Mouse (Mus musculus) erythroblast, embryonic 14.5 days (primary cell): ENCODE measurements around the gene Polr2e. TPM values are rescaled to one million over a fixed set of nuclear protein-coding genes. Genes with fewer than 3 reads are reported as not detected.
A peak's percentile ranks its signal among the peaks of the same experiment; 100 is the strongest.

Experiments used
- H3K27me3 ChIP-seq: 2 replicates; pipeline ENCODE4 v1.6.1; 2012; ENCODE audit warnings: inconsistent platforms; ENCODE audit not compliant: control insufficient read depth
- H3K36me3 ChIP-seq: 2 replicates; pipeline ENCODE4 v1.6.1; 2012; ENCODE audit warnings: mild to moderate bottlenecking, inconsistent platforms; ENCODE audit not compliant: control insufficient read depth
- H3K4me1 ChIP-seq: 2 replicates; pipeline ENCODE4 v1.6.1; 2012; ENCODE audit warnings: inconsistent platforms; ENCODE audit not compliant: control insufficient read depth
- H3K4me3 ChIP-seq: replicated peaks from 2 replicates; pipeline ENCODE3; 2012; ENCODE audit warnings: moderate library complexity, mild to moderate bottlenecking, inconsistent platforms
- H3K9me3 ChIP-seq: 2 replicates; pipeline ENCODE4 v1.6.1; 2012; ENCODE audit warnings: low read length, inconsistent platforms, mixed read lengths; ENCODE audit not compliant: control insufficient read depth
- GATA1 ChIP-seq: IDR thresholded peaks from 2 replicates; pipeline ENCODE4 v1.6.1; 2012; ENCODE audit warnings: low read length, inconsistent platforms, mixed read lengths
- TAL1 ChIP-seq: IDR thresholded peaks from 3 replicates; pipeline ENCODE4 v1.6.1; 2012; ENCODE audit warnings: low read length, inconsistent platforms, mixed read lengths
- polyA plus RNA-seq: library from polyadenylated mRNA; stranded (reverse); fragments of >175 nt; gene quantifications from 2 replicates; pipeline ENCODE4 v1.2.3, GENCODE M21; 2012

Gene Polr2e
- 11.9 and 17.1 TPM in 2 replicates for polyA plus RNA-seq

GRCm38 (mm10) chr10:80039559-80039979, at the start of gene Polr2e:
Gene Polr2e (minus strand): TSS chr10:80039795.
- peaks cover 40% of the 10 kb centered on the region for H3K4me1 ChIP-seq

GRCm38 (mm10) chr10:80089146-80089545, 49.6 kb upstream of the Polr2e start:
- no peak for TF ChIP-seq GATA1
- TF ChIP-seq TAL1 = no peak
- H3K4me1 ChIP-seq = peaks cover 65% of the 10 kb centered on the region
- no peak overlapping the region for H3K4me3 ChIP-seq
- no peaks in the 10 kb centered on the region for H3K27me3 ChIP-seq
- H3K36me3 ChIP-seq = peaks cover 86% of the 10 kb centered on the region
- no peaks in the 10 kb centered on the region for H3K9me3 ChIP-seq

More at GRCm38 (mm10) chr10:80039559-80039979, at the start of gene Polr2e:
- H3K27me3 ChIP-seq = no peaks in the 10 kb centered on the region
- peaks cover 42% of the 10 kb centered on the region for H3K36me3 ChIP-seq
- no peaks in the 10 kb centered on the region for H3K9me3 ChIP-seq
- peak within 1 kb of the TSS; percentile 85 for H3K4me3 ChIP-seq
- TF ChIP-seq GATA1 = no peak
- no peak for TF ChIP-seq TAL1

GRCm38 (mm10) chr10:80087483-80087882, 47.9 kb upstream of the Polr2e start:
- TF ChIP-seq TAL1 = no peak
- TF ChIP-seq GATA1 = no peak
- no peaks in the 10 kb centered on the region for H3K9me3 ChIP-seq
- peaks cover 65% of the 10 kb centered on the region for H3K4me1 ChIP-seq
- peaks cover 87% of the 10 kb centered on the region for H3K36me3 ChIP-seq
- no peaks in the 10 kb centered on the region for H3K27me3 ChIP-seq
- H3K4me3 ChIP-seq = no peak overlapping the region

GRCm38 (mm10) chr10:80086847-80087246, 47.3 kb upstream of the Polr2e start:
- Histone ChIP-seq H3K9me3 (no peaks in the 10 kb centered on the region), H3K36me3 (peaks cover 87% of the 10 kb centered on the region), H3K27me3 (no peaks in the 10 kb centered on the region), H3K4me1 (peaks cover 68% of the 10 kb centered on the region), H3K4me3 (no peak overlapping the region)
- TF ChIP-seq TAL1 (no peak), GATA1 (no peak)

- Histone ChIP-seq H3K4me1 (peaks cover 72% of the 10 kb centered on the region), H3K27me3 (no peaks in the 10 kb centered on the region), H3K9me3 (no peaks in the 10 kb centered on the region), H3K4me3 (no peak overlapping the region), H3K36me3 (peaks cover 91% of the 10 kb centered on the region)
- TF ChIP-seq GATA1 = no peak
- no peak for TF ChIP-seq TAL1
Measured at GRCm38 (mm10) chr10:80084817-80085487, 45.4 kb upstream of the Polr2e start.

GRCm38 (mm10) chr10:80081075-80081474, 41.5 kb upstream of the Polr2e start:
- H3K27me3 ChIP-seq = no peaks in the 10 kb centered on the region
- H3K4me3 ChIP-seq = peak overlapping the region; percentile 63
- peaks cover 97% of the 10 kb centered on the region for H3K36me3 ChIP-seq
- peaks cover 80% of the 10 kb centered on the region for H3K4me1 ChIP-seq
- TF ChIP-seq GATA1 = peak; percentile 90
- TF ChIP-seq TAL1 = peak; percentile 94
- no peaks in the 10 kb centered on the region for H3K9me3 ChIP-seq

GRCm38 (mm10) chr10:80080396-80081070, 40.9 kb upstream of the Polr2e start:
- no peaks in the 10 kb centered on the region for H3K27me3 ChIP-seq
- no peak for TF ChIP-seq TAL1
- no peak for TF ChIP-seq GATA1
- H3K4me3 ChIP-seq = peak overlapping the region; percentile 63
- H3K4me1 ChIP-seq = peaks cover 86% of the 10 kb centered on the region
- peaks cover 98% of the 10 kb centered on the region for H3K36me3 ChIP-seq
- no peaks in the 10 kb centered on the region for H3K9me3 ChIP-seq

- H3K36me3 ChIP-seq = peaks cover 95% of the 10 kb centered on the region
- no peak for TF ChIP-seq TAL1
- TF ChIP-seq GATA1 = no peak
- no peak overlapping the region for H3K4me3 ChIP-seq
- no peaks in the 10 kb centered on the region for H3K9me3 ChIP-seq
- no peaks in the 10 kb centered on the region for H3K27me3 ChIP-seq
- H3K4me1 ChIP-seq = peaks cover 98% of the 10 kb centered on the region
Measured at GRCm38 (mm10) chr10:80078366-80078765, 38.8 kb upstream of the Polr2e start.

GRCm38 (mm10) chr10:80077312-80077711, 37.7 kb upstream of the Polr2e start:
- peaks cover 98% of the 10 kb centered on the region for H3K4me1 ChIP-seq

More at GRCm38 (mm10) chr10:80077312-80077711, 37.7 kb upstream of the Polr2e start:
- H3K36me3 ChIP-seq = peaks cover 95% of the 10 kb centered on the region
- no peaks in the 10 kb centered on the region for H3K9me3 ChIP-seq
- H3K27me3 ChIP-seq = no peaks in the 10 kb centered on the region
- no peak overlapping the region for H3K4me3 ChIP-seq
- TF ChIP-seq TAL1 = no peak
- TF ChIP-seq GATA1 = no peak
